Mouse (Mus musculus) stomach, postnatal 0 days (tissue): ENCODE measurements around the gene Zmynd12.

ENCODE experiments used
- CTCF ChIP-seq: IDR thresholded peaks from 2 replicates; pipeline ENCODE4 v1.5.1; 2016; ENCODE audit warnings: antibody characterized with exemption, low read depth, mild to moderate bottlenecking, moderate library complexity
- EP300 ChIP-seq: optimal IDR thresholded peaks from 2 replicates; pipeline ENCODE3; 2016; ENCODE audit warnings: antibody characterized with exemption

DNA sequence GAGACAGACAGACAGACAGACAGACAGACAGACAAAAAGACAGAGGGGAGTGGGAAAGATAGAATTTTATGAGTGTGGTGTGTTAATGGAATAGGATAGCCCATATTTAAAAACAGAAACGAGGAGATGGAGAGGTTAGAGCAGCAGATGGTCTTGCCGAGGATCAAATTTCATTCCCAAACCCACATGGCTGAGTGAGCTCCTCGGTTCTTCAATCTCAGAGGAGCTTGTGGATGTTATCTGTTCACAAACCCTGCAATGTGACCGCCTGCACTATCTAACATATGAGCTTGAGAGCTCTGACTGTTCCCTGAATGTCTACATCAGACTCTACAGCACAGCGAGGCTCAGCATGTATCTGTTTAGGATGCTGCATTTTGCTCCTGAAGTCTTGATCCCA lies 50.5 kb downstream of the Zmynd12 start:
- TF ChIP-seq EP300: no peak
- TF ChIP-seq CTCF: no peak
